Mouse (Mus musculus): ENCODE data around the gene Tdrd9. TPM values are rescaled to one million over a fixed set of nuclear protein-coding genes. Genes with fewer than 3 reads are reported as not detected.

Gene Tdrd9
- polyA plus RNA-seq, 1 experiment from 2014 or later: 0.73 TPM

GRCm38 (mm10) chr12:111972504-111972903 lies 1.1 kb downstream of the Tdrd9 start:
- Histone ChIP-seq H3K4me3 (no peak overlapping the region), H3K4me2 (replicated peaks) (no peak overlapping the region), H3K9ac (no peak overlapping the region), H3K36me3 (no peaks in the 10 kb centered on the region), H3K27ac (no peak overlapping the region), H3K4me1 (0 out of 2 replicates have a peak, but pooled peaks cover 6% of the 10 kb centered on the region), H3K9me3 (no peaks in the 10 kb centered on the region), H3K27me3 (no peaks in the 10 kb centered on the region)
- 83% methylated on average over 10 of the region's 10 CpGs for whole genome bisulfite sequencing
- no peak for ATAC-seq (ENCODE audit: insufficient number of reproducible peaks, insufficient read depth, low FRiP score, low TSS enrichment)

GRCm38 (mm10) chr12:111974578-111974977 lies 3.2 kb downstream of the Tdrd9 start:
- Histone ChIP-seq H3K4me3 (no peak overlapping the region), H3K4me1 (0 out of 2 replicates have a peak, but pooled peaks cover 6% of the 10 kb centered on the region), H3K9me3 (no peaks in the 10 kb centered on the region), H3K9ac (no peak overlapping the region), H3K27ac (no peak overlapping the region), H3K4me2 (replicated peaks) (no peak overlapping the region), H3K36me3 (no peaks in the 10 kb centered on the region), H3K27me3 (no peaks in the 10 kb centered on the region)
- no peak for ATAC-seq (ENCODE audit: insufficient number of reproducible peaks, insufficient read depth, low FRiP score, low TSS enrichment)
- WGBS: 72% methylated on average over 6 of the region's 6 CpGs

GRCm38 (mm10) chr12:111977138-111977537 lies 5.8 kb downstream of the Tdrd9 start:
- no peaks in the 10 kb centered on the region for H3K36me3 ChIP-seq
- no peak overlapping the region for H3K9ac ChIP-seq
- ATAC-seq (ENCODE audit: insufficient number of reproducible peaks, insufficient read depth, low FRiP score, low TSS enrichment): no peak
- 0 out of 2 replicates have a peak, but pooled peaks cover 6% of the 10 kb centered on the region for H3K4me1 ChIP-seq
- no peak overlapping the region for H3K4me2 ChIP-seq (replicated peaks)
- H3K4me3 ChIP-seq: no peak overlapping the region
- WGBS: 52% methylated on average over 6 of the region's 6 CpGs
- H3K27me3 ChIP-seq: no peaks in the 10 kb centered on the region
- H3K9me3 ChIP-seq: no peaks in the 10 kb centered on the region
- H3K27ac ChIP-seq: no peak overlapping the region

- no peak overlapping the region for H3K4me3 ChIP-seq
- ATAC-seq (ENCODE audit: insufficient number of reproducible peaks, insufficient read depth, low FRiP score, low TSS enrichment): no peak
- no peaks in the 10 kb centered on the region for H3K9me3 ChIP-seq
- H3K9ac ChIP-seq: no peak overlapping the region
- no peaks in the 10 kb centered on the region for H3K27me3 ChIP-seq
- 79% methylated on average over 6 of the region's 6 CpGs for WGBS
- H3K27ac ChIP-seq: no peak overlapping the region
- H3K4me1 ChIP-seq: 0 out of 2 replicates have a peak, but pooled peaks cover 6% of the 10 kb centered on the region
- no peaks in the 10 kb centered on the region for H3K36me3 ChIP-seq
- H3K4me2 ChIP-seq (replicated peaks): no peak overlapping the region
Observed at GRCm38 (mm10) chr12:111978274-111978673, 6.9 kb downstream of the Tdrd9 start.

- no peak within 1 kb of the TSS for H3K4me3 ChIP-seq
- no peak for ATAC-seq (ENCODE audit: insufficient number of reproducible peaks, insufficient read depth, low FRiP score, low TSS enrichment)
- H3K4me2 ChIP-seq (replicated peaks): no peak within 1 kb of the TSS
- no peaks in the 10 kb centered on the region for H3K36me3 ChIP-seq
- H3K9me3 ChIP-seq: no peaks in the 10 kb centered on the region
- no peak within 1 kb of the TSS for H3K9ac ChIP-seq
- H3K4me1 ChIP-seq: 0 out of 2 replicates have a peak, but pooled peaks cover 6% of the 10 kb centered on the region
- no peaks in the 10 kb centered on the region for H3K27me3 ChIP-seq
- H3K27ac ChIP-seq: no peak within 1 kb of the TSS
- 67% methylated on average over 6 of the region's 6 CpGs for WGBS
Observed at GRCm38 (mm10) chr12:111980887-111981367, 9.6 kb downstream of the Tdrd9 start, which contains the start of gene Rd3l. Gene Rd3l, minus strand, starts transcription at chr12:111981317.

GRCm38 (mm10) chr12:111981831-111982230 lies 10.5 kb downstream of the Tdrd9 start:
- H3K4me1 ChIP-seq: 0 out of 2 replicates have a peak, but pooled peaks cover 3% of the 10 kb centered on the region
- ATAC-seq (ENCODE audit: insufficient number of reproducible peaks, insufficient read depth, low FRiP score, low TSS enrichment): no peak
- no peak overlapping the region for H3K4me3 ChIP-seq
- WGBS: 53% methylated on average over 8 of the region's 8 CpGs
- H3K9ac ChIP-seq: no peak overlapping the region
- no peaks in the 10 kb centered on the region for H3K36me3 ChIP-seq
- H3K4me2 ChIP-seq (replicated peaks): no peak overlapping the region
- H3K9me3 ChIP-seq: no peaks in the 10 kb centered on the region
- H3K27ac ChIP-seq: no peak overlapping the region
- no peaks in the 10 kb centered on the region for H3K27me3 ChIP-seq

- Histone ChIP-seq H3K27ac (no peak overlapping the region), H3K9ac (no peak overlapping the region), H3K27me3 (no peaks in the 10 kb centered on the region; the same call in 1 of the 2 replicates), H3K4me3 (no peak overlapping the region), H3K4me2 (replicated peaks) (no peak overlapping the region), H3K9me3 (no peaks in the 10 kb centered on the region), H3K36me3 (no peaks in the 10 kb centered on the region), H3K4me1 (no peaks in the 10 kb centered on the region)
- WGBS: 64% methylated on average over 2 of the region's 2 CpGs
- ATAC-seq (ENCODE audit: insufficient number of reproducible peaks, insufficient read depth, low FRiP score, low TSS enrichment): no peak
Observed at GRCm38 (mm10) chr12:111983165-111983564, 11.8 kb downstream of the Tdrd9 start.

- Histone ChIP-seq H3K27me3 (no peaks in the 10 kb centered on the region; the same call in 1 of the 2 replicates), H3K27ac (no peak overlapping the region), H3K4me1 (no peaks in the 10 kb centered on the region), H3K4me2 (replicated peaks) (no peak overlapping the region), H3K9ac (no peak overlapping the region), H3K4me3 (no peak overlapping the region), H3K36me3 (no peaks in the 10 kb centered on the region), H3K9me3 (no peaks in the 10 kb centered on the region)
- ATAC-seq (ENCODE audit: insufficient number of reproducible peaks, insufficient read depth, low FRiP score, low TSS enrichment): no peak
- WGBS: 55% methylated on average over 9 of the region's 9 CpGs
Observed at GRCm38 (mm10) chr12:111986756-111987155, 15.4 kb downstream of the Tdrd9 start.

GRCm38 (mm10) chr12:111992626-111993025 lies 21.3 kb downstream of the Tdrd9 start:
- H3K4me1 ChIP-seq: no peaks in the 10 kb centered on the region
- no peak overlapping the region for H3K9ac ChIP-seq
- no peak overlapping the region for H3K4me2 ChIP-seq (replicated peaks)
- 84% methylated on average over 5 of the region's 5 CpGs for WGBS
- H3K27me3 ChIP-seq: no peaks in the 10 kb centered on the region; the same call in 1 of the 2 replicates
- no peak for ATAC-seq (ENCODE audit: insufficient number of reproducible peaks, insufficient read depth, low FRiP score, low TSS enrichment)
- H3K27ac ChIP-seq: no peak overlapping the region
- H3K36me3 ChIP-seq: no peaks in the 10 kb centered on the region
- no peaks in the 10 kb centered on the region for H3K9me3 ChIP-seq
- H3K4me3 ChIP-seq: no peak overlapping the region

- Histone ChIP-seq H3K27ac (no peak overlapping the region), H3K4me2 (replicated peaks) (no peak overlapping the region), H3K4me1 (no peaks in the 10 kb centered on the region), H3K36me3 (no peaks in the 10 kb centered on the region), H3K9ac (no peak overlapping the region), H3K27me3 (no peaks in the 10 kb centered on the region; the same call in 1 of the 2 replicates), H3K4me3 (no peak overlapping the region), H3K9me3 (no peaks in the 10 kb centered on the region)
- no peak for ATAC-seq (ENCODE audit: insufficient number of reproducible peaks, insufficient read depth, low FRiP score, low TSS enrichment)
- WGBS: 87% methylated on average over 2 of the region's 2 CpGs
Observed at GRCm38 (mm10) chr12:111995161-111995560, 23.8 kb downstream of the Tdrd9 start.

GRCm38 (mm10) chr12:111999735-112000134 lies 28.4 kb downstream of the Tdrd9 start:
- no peaks in the 10 kb centered on the region for H3K4me1 ChIP-seq
- no peaks in the 10 kb centered on the region for H3K36me3 ChIP-seq
- H3K4me3 ChIP-seq: no peak overlapping the region
- H3K4me2 ChIP-seq (replicated peaks): no peak overlapping the region
- no peaks in the 10 kb centered on the region for H3K27me3 ChIP-seq
- H3K27ac ChIP-seq: no peak overlapping the region
- ATAC-seq (ENCODE audit: insufficient number of reproducible peaks, insufficient read depth, low FRiP score, low TSS enrichment): no peak
- H3K9me3 ChIP-seq: no peaks in the 10 kb centered on the region
- H3K9ac ChIP-seq: no peak overlapping the region
- 92% methylated on average over 7 of the region's 7 CpGs for whole genome bisulfite sequencing

- no peak overlapping the region for H3K9ac ChIP-seq
- 22% methylated on average over 8 of the region's 8 CpGs for WGBS
- H3K36me3 ChIP-seq: no peaks in the 10 kb centered on the region
- H3K9me3 ChIP-seq: no peaks in the 10 kb centered on the region
- ATAC-seq (ENCODE audit: insufficient number of reproducible peaks, insufficient read depth, low FRiP score, low TSS enrichment): peak; percentile 47; the same call in 1 of the 2 replicates
- H3K4me3 ChIP-seq: no peak overlapping the region
- H3K4me1 ChIP-seq: no peaks in the 10 kb centered on the region
- H3K4me2 ChIP-seq (replicated peaks): no peak overlapping the region
- H3K27me3 ChIP-seq: no peaks in the 10 kb centered on the region
- no peak overlapping the region for H3K27ac ChIP-seq
Observed at GRCm38 (mm10) chr12:112001223-112001622, 29.9 kb downstream of the Tdrd9 start.

All from embryonic facial prominence, embryonic 12.5 days (tissue).